Mouse (Mus musculus) right cerebral cortex, adult 2 months (tissue): ENCODE data around the gene Mat2a.
"Not testable (repeated sequence)": the region's sequence is repeated elsewhere in the genome, so short reads cannot be mapped to it uniquely, and the experiment has no call there.

Source experiments
- DNase-seq, 2 experiments: peaks; one replicate each; pipeline ENCODE4 v3.0.0; 2021 to 2022; ENCODE audit warnings: low spot score in 2 of 2

The Mat2a gene

DNA sequence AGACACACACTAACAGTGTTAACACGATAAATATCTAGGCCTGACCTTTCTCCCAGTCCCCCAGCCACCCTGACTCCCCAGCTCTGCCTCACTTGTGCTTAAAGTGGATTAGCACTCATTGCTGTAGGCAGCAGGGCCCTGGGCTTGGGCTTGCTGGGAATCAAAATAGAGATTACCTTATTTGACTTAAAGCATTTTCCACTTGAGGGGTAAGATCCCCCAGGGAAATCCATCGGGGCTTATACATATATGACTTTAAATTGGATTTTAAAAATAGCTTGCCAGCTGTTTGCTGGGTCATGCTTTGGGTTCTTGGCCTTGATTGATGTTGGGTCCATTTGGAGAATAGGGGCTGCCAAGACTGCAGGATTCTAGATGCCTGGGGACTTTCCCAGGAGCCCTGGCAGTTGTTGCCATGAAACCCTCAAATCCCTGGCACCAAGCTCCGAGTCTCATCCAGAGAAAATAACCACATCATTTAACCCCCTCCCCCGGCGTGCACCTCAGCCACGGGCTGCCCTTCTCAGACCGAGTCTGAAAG lies 15.5 kb upstream of the Mat2a start:
- peak in 1 of 2 experiments; percentile 21 for DNase-seq

DNA sequence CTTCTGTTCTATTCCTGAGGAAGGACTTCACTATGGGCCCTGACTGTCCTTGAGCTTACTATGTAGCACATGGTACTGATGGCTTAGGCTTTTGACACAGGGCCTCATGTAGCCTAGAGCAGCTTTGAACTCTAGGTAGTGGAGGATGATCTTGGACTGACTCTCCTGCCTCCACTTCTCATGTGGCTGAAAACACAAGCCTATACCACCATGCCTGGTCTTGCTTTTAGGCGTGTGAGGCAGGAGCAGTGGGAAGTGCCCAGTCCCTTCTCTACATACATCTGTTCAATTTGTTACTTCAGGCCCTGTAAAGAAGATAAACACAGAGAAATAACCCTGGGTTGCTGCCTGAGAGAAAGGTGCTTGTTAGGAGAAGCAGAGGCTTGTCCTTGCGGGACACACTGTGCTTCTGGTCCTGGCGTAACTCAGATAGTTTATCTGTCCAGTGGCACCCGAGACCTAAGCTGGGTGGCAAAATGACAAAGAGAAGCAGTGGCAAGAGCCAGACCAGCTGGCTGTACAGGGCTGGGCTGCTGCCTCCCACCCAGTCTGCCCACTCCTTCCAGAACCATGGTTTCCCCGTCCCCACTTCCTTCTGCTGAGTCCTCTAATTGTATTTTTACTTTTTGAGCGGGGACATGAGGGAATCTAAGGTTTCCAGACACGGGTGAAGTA lies 14.9 kb upstream of the Mat2a start:
- DNase-seq = no peak

DNA sequence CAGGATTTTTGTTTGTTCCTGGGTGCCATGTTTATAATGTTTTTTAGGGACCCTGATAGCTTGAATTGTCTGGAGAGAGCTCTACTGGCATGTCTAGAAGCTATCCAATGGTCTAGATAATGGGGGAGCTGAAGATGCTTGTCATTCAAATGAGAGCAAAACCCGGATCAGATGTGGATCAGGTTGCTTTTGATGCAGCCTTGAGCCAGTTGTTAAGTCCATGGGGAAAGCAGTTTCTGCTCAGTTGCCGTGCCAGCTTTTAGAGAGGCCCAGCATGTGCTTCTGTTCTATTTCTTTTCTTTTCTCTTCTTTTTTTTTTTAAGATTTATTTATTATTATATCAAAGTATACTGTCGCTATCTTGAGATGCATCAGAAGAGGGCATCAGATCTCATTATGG lies 14.2 kb upstream of the Mat2a start:
- DNase-seq = no peak

DNA sequence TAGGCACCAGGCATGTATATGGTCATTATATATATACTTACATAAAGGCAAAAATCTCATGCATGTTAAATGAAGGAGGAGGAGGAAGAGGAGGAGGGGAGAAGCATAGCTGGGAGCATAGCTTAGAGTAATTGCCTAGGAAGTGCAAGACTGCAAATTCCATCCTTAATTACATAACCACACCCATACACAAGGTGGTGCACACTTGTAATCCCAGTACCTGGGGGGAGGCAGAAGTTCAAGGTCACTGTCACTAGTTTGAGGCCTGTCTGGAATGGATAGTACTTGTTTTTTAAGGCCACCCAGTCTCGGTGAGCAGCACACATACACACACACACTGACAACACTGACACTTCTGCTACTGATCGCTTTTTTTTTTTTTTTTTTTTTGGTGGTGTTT lies 13.0 kb upstream of the Mat2a start:
- no peak for DNase-seq

DNA sequence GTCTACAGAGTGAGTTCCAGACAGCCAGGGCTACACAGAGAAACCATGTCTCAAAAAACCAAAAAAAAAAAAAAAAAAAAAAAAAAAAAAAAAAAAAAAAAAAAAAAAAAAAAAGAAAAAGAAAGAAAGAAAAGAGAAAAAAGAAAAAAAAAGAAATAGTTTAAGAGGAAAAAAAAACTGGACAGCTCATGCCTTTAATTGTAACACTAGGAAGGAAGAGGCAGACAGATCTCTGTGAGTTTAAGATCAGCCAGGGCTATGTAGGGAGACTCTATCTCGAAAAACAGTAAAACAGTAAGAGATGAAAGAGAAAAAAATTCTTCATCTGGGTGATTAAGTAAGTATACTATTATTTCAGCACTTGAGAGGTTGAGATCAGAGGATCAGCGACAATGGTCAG lies 12.4 kb upstream of the Mat2a start:
- DNase-seq = not testable (repeated sequence)

DNA sequence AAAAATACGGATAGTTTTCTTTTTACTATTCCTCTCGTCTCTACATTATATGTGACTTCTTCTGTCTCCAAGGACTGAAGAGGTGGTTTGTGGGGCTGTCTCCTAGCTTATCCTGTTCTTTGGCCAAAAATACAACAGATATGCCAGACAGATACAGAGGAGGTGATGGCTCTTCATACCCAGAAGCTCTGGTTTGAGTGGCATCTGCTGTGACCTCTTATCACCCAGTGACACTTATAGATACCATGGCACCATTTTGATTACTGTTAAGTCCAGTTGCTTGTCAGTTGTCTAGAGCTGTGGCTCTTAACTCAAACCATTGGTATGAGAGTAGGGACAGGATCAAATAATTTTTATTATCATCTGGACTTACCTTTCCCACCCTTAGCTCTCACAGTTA lies 8.1 kb upstream of the Mat2a start:
- DNase-seq = no peak

DNA sequence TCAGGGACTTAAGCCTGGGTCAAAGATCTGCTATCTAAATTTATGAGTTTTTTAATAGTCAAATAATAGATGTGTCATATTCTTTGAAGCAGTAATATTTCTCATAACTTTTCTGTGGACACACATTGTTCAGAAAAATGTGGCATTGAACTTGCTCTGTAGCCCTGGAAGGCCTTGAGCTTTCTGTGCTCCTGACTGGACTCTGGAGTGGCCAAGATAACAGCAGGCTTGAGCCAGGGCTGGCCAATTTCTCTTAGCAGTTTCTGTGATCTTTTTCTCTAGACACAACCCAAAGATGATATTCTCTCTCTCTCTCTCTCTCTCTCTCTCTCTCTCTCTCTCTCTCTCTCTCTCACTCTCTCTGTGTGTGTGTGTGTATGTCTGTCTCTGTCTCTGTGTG lies 5.7 kb upstream of the Mat2a start:
- DNase-seq = no peak

DNA sequence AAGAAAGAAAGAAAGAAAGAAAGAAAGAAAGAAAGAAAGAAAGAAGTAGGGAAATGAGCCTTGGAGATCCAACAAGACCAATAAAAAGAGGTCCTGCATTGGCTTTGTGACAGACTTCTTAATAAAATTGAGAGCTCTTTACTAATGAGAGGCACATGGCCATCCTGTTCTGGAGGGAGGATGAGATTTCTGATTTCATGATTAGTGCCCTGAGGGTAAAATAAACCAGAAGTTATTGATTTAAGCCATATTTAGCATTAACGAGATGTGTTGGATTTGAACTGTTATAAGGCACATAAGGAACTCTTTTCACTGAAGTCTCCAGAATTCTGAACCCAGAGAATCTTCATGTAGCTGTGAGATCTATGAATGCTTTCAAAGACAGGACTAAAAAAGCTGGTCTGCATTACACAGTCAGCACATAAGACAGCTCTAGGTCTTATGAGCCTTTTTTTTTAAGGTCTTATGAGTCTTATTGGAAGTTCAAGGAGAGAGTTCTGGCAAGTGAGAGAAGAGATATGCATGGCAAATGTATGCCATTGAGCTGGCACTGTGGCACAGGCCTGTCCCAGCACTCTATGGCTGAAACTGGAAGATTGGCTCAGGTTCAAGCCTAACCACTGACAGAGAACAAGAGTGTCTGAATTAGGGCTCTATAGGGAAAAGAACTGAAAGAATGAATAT lies 3.7 kb upstream of the Mat2a start:
- DNase-seq = no peak

DNA sequence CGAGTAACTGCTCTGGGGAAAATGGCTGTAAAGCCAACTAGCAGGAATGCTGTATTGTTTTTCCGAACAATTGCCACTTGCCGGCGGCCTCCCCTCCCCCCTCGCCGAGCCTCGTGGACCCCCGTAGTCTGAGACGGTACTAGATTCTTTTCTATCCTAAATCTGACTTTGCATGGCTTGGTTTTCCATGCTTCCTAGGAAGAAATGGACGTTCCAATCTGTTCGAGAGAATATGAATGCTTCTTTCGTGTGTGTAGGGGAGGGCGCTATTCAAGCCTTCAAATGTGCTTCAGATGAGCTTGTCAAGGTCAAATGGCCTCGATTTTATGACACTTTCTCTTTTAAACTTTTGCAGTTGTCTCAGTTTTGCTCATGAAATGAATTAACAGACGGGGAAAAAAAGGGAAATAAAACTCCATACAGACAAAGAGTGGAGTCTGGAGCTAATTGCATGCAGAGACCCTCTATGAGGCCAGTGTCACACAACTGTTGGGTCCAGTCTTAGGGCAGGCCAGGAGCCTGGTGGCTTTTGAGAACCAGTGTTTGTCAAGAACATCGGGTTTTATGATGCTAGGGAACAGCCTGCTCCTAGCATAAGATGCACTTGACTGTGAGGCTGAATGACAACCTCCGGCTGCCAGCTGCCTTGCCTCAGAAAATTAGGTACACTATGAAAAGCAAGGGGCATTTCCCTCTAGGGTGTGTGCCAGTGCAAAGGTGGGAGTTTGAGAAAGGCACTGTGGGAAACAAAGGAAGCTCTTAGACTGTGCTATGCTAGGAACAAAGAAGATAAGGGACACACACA lies 1.0 kb upstream of the Mat2a start:
- DNase-seq = peak; percentile 36 to 43

DNA sequence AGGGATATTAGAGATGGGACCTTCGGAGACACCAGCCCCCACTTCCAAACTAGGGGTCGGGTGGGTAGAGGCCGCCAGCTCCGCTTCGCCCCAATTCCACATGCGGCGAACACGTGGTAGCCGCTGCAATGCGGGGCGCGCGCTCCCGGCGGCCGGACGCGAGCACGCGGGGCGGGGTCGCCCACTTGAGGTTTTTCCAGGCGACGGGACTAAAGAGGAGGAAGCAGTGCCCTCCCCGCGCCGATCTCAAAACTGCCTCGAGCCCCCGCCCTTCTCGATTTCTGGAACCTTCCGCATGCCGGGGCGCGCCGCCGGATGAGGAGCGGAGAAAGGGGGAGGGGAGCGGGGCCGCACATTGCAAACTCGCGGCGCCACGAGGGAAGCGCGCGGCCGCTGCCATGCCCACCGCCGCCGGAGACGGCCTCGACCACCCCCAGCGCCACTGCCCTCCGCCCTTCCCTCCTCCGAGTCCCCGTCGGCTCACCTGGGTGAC lies 450 bp downstream of the Mat2a start:
- peak; percentile 91 to 92 for DNase-seq

DNA sequence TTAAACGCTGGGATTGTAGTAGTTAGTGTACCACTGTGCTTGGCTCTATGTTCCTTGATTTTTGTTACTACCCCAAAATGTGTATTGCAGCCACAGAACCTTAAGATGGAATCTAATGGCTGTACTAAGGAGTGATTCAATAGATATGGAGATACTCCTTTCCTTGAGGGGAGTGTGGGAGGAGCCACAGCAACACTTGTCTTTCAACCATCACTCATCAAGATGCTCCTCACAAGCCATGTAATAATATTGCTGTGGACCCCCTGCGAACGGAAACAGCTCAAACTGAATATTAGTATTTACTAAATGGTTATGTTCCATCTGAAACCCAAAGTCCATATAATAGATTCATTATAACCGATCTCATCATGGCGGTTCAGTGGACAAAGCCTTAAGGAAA lies 1.1 kb downstream of the Mat2a start:
- no peak for DNase-seq

DNA sequence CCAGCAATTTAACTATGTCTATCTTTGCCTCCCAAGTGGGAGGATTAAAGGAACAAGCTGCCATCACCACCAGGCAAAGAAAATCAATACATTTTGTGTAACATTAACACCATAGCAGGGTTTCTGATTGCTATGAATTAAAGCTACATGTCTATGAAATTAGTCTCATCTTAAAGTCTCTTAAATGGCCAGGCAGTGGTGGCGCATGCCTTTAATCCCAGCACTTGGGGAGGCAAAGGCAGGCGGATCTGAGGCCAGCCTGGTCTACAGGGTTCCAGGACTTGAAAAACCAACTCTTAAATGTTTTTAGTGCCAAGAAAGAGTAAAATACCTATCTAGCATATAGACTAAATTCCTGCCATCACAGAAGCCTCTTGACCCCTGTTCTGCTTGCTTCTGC lies 7.2 kb downstream of the Mat2a start:
- DNase-seq = no peak

DNA sequence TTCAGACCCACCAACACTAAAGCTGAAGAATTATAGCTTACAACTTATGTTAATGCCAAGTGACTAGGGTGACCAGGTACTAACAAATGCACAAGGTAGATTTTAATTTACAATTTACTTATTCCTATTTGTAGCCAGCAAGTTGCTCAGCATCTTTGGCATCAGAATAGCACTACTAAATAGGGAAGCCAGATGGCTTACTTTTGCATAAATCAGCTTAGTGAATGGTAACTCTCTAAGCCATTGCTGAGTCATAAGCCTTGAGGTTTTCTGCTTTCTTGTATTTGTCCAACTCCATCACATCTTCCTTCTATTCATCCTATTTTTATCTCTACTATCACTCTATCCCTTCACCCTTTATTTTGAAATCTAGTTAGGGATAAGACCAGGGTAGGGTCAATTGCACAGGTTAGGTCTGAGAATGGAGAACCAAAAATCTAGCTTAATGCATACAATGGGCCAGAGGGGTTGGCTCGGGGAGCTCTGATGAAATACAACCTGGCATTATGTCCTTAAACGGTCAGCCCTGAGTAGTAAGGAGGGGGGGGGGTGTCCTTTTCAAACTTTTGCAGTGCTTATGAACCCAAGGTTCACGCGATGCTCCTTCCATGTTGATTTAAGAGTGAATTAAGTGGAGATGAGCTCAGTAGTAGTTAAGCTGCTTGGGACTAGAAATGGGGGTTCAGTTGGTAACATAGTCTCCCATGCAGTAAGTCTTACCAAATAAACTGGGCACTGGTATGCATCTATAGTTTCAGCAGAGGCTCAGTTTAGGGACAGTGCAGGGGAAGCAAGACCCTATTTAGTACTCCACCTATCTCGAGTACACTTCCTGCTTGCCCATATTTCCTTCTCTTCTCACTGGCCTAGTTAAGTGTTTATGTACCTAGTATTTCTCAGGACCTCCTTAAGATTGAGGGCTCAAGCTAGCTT lies 8.1 kb downstream of the Mat2a start:
- no peak for DNase-seq

DNA sequence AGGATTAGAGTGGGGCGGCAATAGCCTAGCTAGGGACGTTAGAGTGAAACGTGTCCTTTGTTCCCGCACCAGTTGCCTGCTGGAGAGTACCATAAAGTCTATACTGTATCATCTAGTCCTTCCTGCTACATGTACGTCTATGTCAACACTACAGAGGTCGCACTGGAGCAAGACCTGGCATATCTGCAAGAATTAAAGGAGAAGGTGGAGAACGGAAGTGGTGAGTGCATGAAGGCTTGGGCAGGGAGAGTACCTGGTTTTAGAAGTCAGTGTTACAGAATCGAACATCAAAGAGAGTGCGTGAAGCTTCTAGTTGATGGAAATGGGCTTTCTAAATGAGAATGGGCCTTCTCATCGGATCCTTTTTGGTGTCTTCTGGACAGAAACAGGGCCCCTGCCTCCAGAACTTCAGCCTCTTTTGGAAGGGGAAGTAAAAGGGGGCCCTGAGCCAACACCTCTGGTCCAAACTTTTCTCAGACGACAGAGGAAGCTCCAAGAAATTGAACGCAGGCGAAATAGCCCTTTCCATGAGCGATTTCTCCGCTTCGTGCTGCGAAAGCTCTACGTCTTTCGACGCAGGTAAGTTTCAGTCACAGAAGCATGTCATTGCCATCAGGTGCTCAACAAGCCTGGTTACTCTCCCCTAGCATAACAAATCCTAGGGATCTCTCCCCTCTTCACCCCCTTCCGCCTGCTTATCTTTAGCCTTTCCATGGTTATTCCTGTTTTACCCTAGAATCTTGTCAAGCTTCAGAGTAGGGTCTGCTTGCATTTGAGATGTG lies 10.1 kb downstream of the Mat2a start:
- DNase-seq = no peak

DNA sequence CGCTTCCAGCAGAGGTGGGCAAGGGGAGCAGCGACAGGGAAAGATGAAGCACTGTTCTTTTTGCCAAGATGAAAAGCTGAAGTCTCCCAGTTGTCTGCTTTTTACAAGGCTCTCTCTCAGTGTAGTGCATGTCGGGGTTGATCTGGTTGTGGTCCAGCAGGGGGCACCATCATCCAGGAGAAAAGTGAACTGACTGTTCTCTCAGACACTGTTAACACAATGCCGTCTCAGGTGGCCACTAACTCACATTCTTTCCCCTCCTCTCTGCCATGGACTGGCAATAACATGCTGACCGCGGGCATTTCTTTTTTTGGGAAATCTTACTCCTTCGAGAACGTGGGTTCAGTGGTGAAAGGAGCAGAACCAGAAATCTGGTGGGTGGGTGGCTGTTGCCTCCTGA lies 11.3 kb downstream of the Mat2a start:
- peak; percentile 81 to 84 for DNase-seq

DNA sequence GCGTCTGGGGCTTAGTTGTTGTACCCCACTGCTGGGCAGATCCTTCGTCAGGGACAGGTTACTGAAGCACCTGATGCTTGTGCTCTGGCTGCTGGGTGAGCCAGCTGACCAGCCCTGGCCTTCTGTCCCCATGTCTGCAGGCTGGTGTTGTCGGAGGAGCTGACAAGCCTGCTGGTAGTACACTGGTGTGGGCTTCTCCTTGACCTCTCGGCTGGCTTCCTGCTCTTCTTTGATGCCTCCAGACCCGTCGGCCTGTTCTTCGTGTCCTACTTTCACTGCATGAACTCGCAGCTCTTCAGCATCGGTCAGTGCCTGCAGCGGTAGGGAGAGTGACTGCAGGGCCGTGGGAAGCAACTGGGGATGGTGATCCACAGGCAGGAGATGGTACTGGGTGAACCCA lies 13.7 kb downstream of the Mat2a start:
- no peak for DNase-seq

DNA sequence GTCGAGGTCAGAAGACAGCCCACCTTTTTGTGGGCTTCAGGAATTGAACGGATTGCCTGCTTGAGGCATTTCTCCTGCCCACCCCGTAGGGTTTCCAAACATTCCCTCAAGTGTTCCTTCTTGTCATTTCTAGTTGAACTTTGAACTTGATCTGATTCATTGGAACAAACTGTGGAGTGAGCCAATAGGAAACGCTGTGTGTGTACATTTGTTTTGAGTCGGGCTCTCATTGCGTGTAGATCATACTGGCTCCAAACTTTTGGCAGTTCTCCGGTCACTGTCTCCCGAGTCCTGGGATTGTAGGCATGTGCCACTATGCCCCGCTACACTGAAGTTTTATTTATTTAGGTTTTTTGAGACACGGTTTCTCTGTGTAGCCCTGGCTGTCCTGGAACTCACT lies 18.5 kb downstream of the Mat2a start:
- no peak for DNase-seq

DNA sequence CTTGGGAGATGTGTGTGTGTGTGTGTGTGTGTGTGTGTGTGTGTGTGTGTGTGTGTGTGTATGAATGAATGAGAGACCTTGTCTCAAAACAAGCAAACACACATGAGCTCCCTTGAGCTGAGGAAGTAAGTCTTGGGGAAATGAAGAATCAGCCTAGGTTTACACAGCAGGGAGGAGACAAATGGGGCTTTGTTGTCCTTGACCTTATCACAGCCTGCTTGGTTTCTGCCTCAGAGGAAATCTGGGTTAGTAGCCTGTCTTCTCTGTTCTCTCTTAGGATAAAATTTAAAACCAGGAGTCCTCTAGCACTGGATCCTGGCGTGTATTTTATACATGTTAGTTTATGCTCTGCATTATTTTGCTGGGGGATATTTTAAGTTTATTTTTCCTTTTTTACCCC lies 19.6 kb downstream of the Mat2a start:
- DNase-seq = no peak

DNA sequence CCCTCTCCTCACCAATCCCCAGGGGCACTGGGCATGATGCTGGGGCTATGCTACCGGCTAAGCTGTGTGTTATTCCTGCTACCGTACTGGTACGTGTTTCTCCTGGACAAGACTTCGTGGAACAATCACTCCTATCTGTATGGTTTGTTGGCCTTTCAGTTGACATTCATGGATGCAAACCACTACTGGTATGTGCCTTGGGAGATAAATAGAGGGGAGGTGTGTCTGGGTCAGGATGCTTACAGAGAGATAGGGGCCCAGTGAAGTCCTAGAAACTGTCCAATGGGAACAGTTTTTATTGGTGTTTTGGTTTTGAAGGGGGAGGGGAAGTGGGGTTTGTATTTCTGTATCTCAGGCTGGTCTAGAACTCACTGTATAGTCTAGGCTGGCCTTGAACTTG lies 21.1 kb downstream of the Mat2a start:
- DNase-seq = no peak

DNA sequence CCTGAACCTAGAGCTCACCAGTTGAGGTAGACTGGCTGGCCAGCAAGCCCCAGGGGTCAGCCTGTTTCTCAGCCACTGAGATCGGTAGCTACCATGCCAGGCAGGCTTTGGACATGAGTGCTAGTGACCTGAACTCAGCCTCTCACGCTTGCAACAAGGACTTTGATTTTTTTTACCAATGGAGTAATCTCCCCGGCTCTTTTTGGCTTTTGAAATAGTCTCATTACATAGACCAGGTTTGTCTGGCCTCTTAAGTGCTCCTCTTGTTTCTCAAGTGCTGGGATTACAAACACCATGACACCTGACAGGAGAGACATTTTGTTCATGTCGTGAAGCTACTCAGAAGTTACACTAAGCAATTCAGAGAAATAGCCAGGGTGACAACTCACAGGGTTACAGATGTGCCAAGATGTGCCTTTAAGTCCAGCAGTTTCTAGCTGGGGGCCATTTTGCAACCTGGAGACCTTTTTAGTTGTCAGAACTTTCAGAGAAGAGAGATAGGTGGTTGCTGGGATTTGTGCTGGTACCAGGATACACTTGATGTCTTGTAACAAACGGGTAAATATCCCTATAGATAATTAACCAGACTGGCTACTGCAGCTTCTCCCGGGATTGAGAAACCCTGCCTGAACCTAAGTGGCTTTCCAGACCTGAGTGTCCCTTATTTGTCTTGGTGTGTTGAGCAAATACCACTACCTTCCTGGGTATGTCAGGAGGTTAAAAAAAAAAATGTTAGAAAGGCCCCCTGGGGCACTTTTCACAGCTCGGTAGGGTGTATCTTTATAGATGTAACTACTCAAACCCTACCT lies 23.2 kb downstream of the Mat2a start:
- no peak for DNase-seq
